Mouse (Mus musculus) intestine, embryonic 16.5 days (tissue): ENCODE measurements around the gene Arf3. TPM values are rescaled to one million over a fixed set of nuclear protein-coding genes. Genes with fewer than 3 reads are reported as not detected.

ENCODE experiments used
- ATAC-seq: fragments of 200-750 bp; cut with Nextera tagmentation; 2 replicates; pipeline ENCODE4 v1.8.0; 2017; ENCODE audit warnings: moderate TSS enrichment, moderate library complexity
- H3K27ac ChIP-seq: fragments of 300-500 bp; sonication (generic); 2 replicates; pipeline ENCODE4 v1.5.1; 2014; ENCODE audit warnings: mild to moderate bottlenecking, low read length
- H3K27me3 ChIP-seq: fragments of 300-500 bp; sonication (generic); replicated peaks from 2 replicates; pipeline ENCODE4 v1.6.1; 2014; ENCODE audit warnings: low read length, control low read depth, mixed read lengths; ENCODE audit not compliant: control insufficient read depth, insufficient read depth
- H3K36me3 ChIP-seq: fragments of 300-500 bp; sonication (generic); 2 replicates; pipeline ENCODE4 v1.6.1; 2014; ENCODE audit warnings: low read length, control low read depth; ENCODE audit not compliant: control insufficient read depth, insufficient read depth
- H3K4me1 ChIP-seq: fragments of 300-500 bp; sonication (generic); 2 replicates; pipeline ENCODE4 v1.6.1; 2014; ENCODE audit warnings: low read length, control low read depth, mixed read lengths; ENCODE audit not compliant: control insufficient read depth, insufficient read depth
- H3K4me2 ChIP-seq: fragments of 300-500 bp; sonication (generic); 2 replicates; pipeline ENCODE4 v1.6.1; 2014; ENCODE audit warnings: low read depth, low read length, control low read depth
- H3K4me3 ChIP-seq: fragments of 300-500 bp; sonication (generic); 2 replicates; pipeline ENCODE4 v1.5.1; 2014; ENCODE audit warnings: mild to moderate bottlenecking, low read length
- H3K9ac ChIP-seq: fragments of 300-500 bp; sonication (generic); 2 replicates; pipeline ENCODE4 v1.6.1; 2014; ENCODE audit warnings: low read depth, low read length
- H3K9me3 ChIP-seq: fragments of 300-500 bp; sonication (generic); 2 replicates; pipeline ENCODE4 v1.6.1; 2016; ENCODE audit warnings: low read length, control low read depth; ENCODE audit not compliant: control insufficient read depth
- WGBS: fragments of 180-500 bp; shearing (Covaris S2); extraction: QIAGEN DNeasy Blood & Tissue Kit; methylation state at CpG from one replicate; pipeline ENCODE4 v1.1.7; 2014; 5-methylcytosine and 5-hydroxymethylcytosine counted together
- polyA plus RNA-seq: library from polyadenylated mRNA; unstranded; fragments of >200 nt; fragmentation: Nextera tagmentation; extraction: Ambion mirVana; gene quantifications from 2 replicates; pipeline ENCODE4 v1.2.1, GENCODE M21; 2015

The Arf3 gene
- polyA plus RNA-seq, 1 experiment from 2014 or later: 35.4 TPM

GRCm38 (mm10) chr15:98691486-98692147, 71.4 kb downstream of the Arf3 start:
- no peaks in the 10 kb centered on the region for H3K4me1 ChIP-seq
- no peaks in the 10 kb centered on the region for H3K9me3 ChIP-seq
- H3K4me3 ChIP-seq: no peak overlapping the region
- no peak overlapping the region for H3K9ac ChIP-seq
- H3K36me3 ChIP-seq: no peaks in the 10 kb centered on the region
- ATAC-seq: no peak
- H3K27me3 ChIP-seq: no peaks in the 10 kb centered on the region; the same call in 1 of the 2 replicates
- no peak overlapping the region for H3K27ac ChIP-seq
- WGBS: 49% methylated on average over 7 of the region's 7 CpGs
- no peak overlapping the region for H3K4me2 ChIP-seq

- Histone ChIP-seq H3K27me3 (no peaks in the 10 kb centered on the region), H3K4me2 (no peak overlapping the region), H3K9ac (no peak overlapping the region), H3K9me3 (no peaks in the 10 kb centered on the region), H3K36me3 (no peaks in the 10 kb centered on the region), H3K4me3 (no peak overlapping the region), H3K4me1 (no peaks in the 10 kb centered on the region), H3K27ac (no peak overlapping the region)
- ATAC-seq: no peak
- 76% methylated on average over 2 of the region's 2 CpGs for WGBS
Observed at GRCm38 (mm10) chr15:98689682-98690081, 73.3 kb downstream of the Arf3 start.

Other genes starting within 250 kb of the Arf3 start
- gene Kansl2, start 228.9 kb downstream of the Arf3 start, polyA plus RNA-seq: 67.2 and 69.6 TPM in 2 replicates
- 41.2 and 43.7 TPM in 2 replicates for gene Ccnt1, start 192.3 kb downstream of the Arf3 start, polyA plus RNA-seq
- 0.43 TPM in 1 of 2 replicates, not detected in the other for gene 4930415O20Rik, start 192.2 kb downstream of the Arf3 start, polyA plus RNA-seq
- gene Adcy6, start 153.1 kb downstream of the Arf3 start, polyA plus RNA-seq: 17.1 and 18.8 TPM in 2 replicates
- gene Cacnb3, start 132.4 kb downstream of the Arf3 start, polyA plus RNA-seq: 20.3 and 22.8 TPM in 2 replicates
- gene Ddx23, start 100.3 kb downstream of the Arf3 start, polyA plus RNA-seq: 15.6 and 17.6 TPM in 2 replicates
- gene Rnd1, start 85.8 kb downstream of the Arf3 start, polyA plus RNA-seq: 0.95 and 1.1 TPM in 2 replicates
- gene Ccdc65, start 55.0 kb downstream of the Arf3 start, polyA plus RNA-seq: 0.66 and 0.70 TPM in 2 replicates
- gene Fkbp11, start 35.0 kb downstream of the Arf3 start, polyA plus RNA-seq: 96.8 and 108 TPM in 2 replicates
- 0.09 TPM in 1 of 2 replicates, not detected in the other for gene Wnt10b, start 14.9 kb upstream of the Arf3 start, polyA plus RNA-seq
- not detected in 2 replicates for gene Wnt1, start 26.6 kb upstream of the Arf3 start, polyA plus RNA-seq
- not detected in 2 replicates for gene Ddn, start 46.3 kb upstream of the Arf3 start, polyA plus RNA-seq
- gene Prkag1, start 68.3 kb upstream of the Arf3 start, polyA plus RNA-seq: 92.2 and 94.6 TPM in 2 replicates
- gene Kmt2d, start 108.0 kb upstream of the Arf3 start, polyA plus RNA-seq: 7.7 and 7.9 TPM in 2 replicates
- 11.3 and 12.3 TPM in 2 replicates for gene Rhebl1, start 131.3 kb upstream of the Arf3 start, polyA plus RNA-seq
- 0.83 and 1.6 TPM in 2 replicates for gene Dhh, start 135.3 kb upstream of the Arf3 start, polyA plus RNA-seq
- 20.4 and 23.6 TPM in 2 replicates for gene Lmbr1l, start 155.0 kb upstream of the Arf3 start, polyA plus RNA-seq
- 1,159 and 1,322 TPM in 2 replicates for gene Tuba1b, start 171.4 kb upstream of the Arf3 start, polyA plus RNA-seq
- not detected in 2 replicates for gene Gm49450, start 190.3 kb upstream of the Arf3 start, polyA plus RNA-seq
- 816 and 895 TPM in 2 replicates for gene Tuba1a, start 190.5 kb upstream of the Arf3 start, polyA plus RNA-seq